Mouse (Mus musculus) liver, postnatal 0 days (tissue): Measurements from ENCODE around the gene Arl5c. TPM values are rescaled to one million over a fixed set of nuclear protein-coding genes. Genes with fewer than 3 reads are reported as not detected.

Experiments used
- ATAC-seq: fragments of 200-750 bp; cut with Nextera tagmentation; 2 replicates; pipeline ENCODE4 v1.8.0; 2017; ENCODE audit warnings: mild to moderate bottlenecking, moderate library complexity
- DNase-seq: peaks from one replicate; pipeline ENCODE4 v3.0.0-alpha.2; 2016
- H3K27ac ChIP-seq: fragments of 300-500 bp; sonication (generic); 2 replicates; pipeline ENCODE4 v1.5.1; 2014; ENCODE audit warnings: antibody characterized with exemption, moderate library complexity, mild to moderate bottlenecking, low read depth
- H3K27me3 ChIP-seq: fragments of 300-500 bp; sonication (generic); 2 replicates; pipeline ENCODE4 v1.6.1; 2014; ENCODE audit warnings: low read length, control low read depth, mixed read lengths; ENCODE audit not compliant: insufficient read depth
- H3K36me3 ChIP-seq: fragments of 300-500 bp; sonication (generic); replicated peaks from 2 replicates; pipeline ENCODE4 v1.6.1; 2014; ENCODE audit warnings: mild to moderate bottlenecking, control low read depth, low read length, moderate library complexity, mixed read lengths; ENCODE audit not compliant: insufficient read depth
- H3K4me1 ChIP-seq: fragments of 300-500 bp; sonication (generic); 2 replicates; pipeline ENCODE4 v1.6.1; 2014; ENCODE audit warnings: antibody characterized with exemption, mild to moderate bottlenecking, control low read depth; ENCODE audit not compliant: insufficient read depth
- H3K4me2 ChIP-seq: fragments of 300-500 bp; sonication (generic); 2 replicates; pipeline ENCODE4 v1.6.1; 2014; ENCODE audit warnings: low read depth, mild to moderate bottlenecking, low read length, moderate library complexity, mixed read lengths
- H3K4me3 ChIP-seq: fragments of 300-500 bp; sonication (generic); 2 replicates; pipeline ENCODE4 v1.5.1; 2014; ENCODE audit warnings: low read depth, low read length
- H3K9ac ChIP-seq: fragments of 300-500 bp; sonication (generic); replicated peaks from 2 replicates; pipeline ENCODE4 v1.6.1; 2014; ENCODE audit warnings: mild to moderate bottlenecking, moderate library complexity
- H3K9me3 ChIP-seq: fragments of 300-500 bp; sonication (generic); 2 replicates; pipeline ENCODE4 v1.6.1; 2016; ENCODE audit warnings: mild to moderate bottlenecking, control low read depth, low read length, mixed read lengths
- CTCF ChIP-seq: sonication (generic); IDR thresholded peaks from 2 replicates; pipeline ENCODE4 v1.5.1; 2016; ENCODE audit warnings: antibody characterized with exemption, low read depth
- EP300 ChIP-seq: IDR thresholded peaks from 2 replicates; pipeline ENCODE4 v1.6.1; 2016; ENCODE audit warnings: antibody characterized with exemption, low read depth, mild to moderate bottlenecking
- WGBS: fragments of 180-500 bp; shearing (Covaris S2); extraction: QIAGEN DNeasy Blood & Tissue Kit; methylation state at CpG from one replicate; pipeline ENCODE4 v1.1.7; 2014; ENCODE audit not compliant: insufficient replicate concordance; 5-methylcytosine and 5-hydroxymethylcytosine counted together
- polyA plus RNA-seq: library from polyadenylated mRNA; unstranded; fragments of >200 nt; fragmentation: Nextera tagmentation; extraction: Ambion mirVana; gene quantifications from 2 replicates; pipeline ENCODE4 v1.2.1, GENCODE M21; 2015

Gene Arl5c
- polyA plus RNA-seq, 1 experiment from 2014 or later: 10.0 TPM

DNA sequence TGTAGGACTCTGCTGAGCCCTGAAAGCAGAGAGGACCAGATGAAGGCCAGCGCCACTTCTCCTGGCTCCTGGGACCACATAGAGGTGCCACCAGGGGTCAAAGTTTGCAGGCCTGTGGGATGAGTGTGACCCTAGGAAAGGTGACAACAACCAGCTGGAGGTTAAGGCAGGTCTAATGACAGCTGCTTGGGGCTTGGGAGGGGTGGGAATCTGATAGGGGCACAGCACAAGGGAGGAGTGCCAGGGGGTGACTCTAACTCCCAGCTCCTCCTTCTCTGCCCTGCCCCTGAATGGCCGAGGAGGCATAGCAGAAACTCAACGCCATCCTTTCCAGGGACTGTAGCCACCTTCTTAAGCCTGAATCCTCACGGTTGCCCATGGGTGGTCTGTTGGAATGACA, 20.8 kb upstream of the Arl5c start:
- Histone ChIP-seq H3K9me3 (no peaks in the 10 kb centered on the region), H3K27me3 (peaks cover 8% of the 10 kb centered on the region), H3K4me3 (no peak overlapping the region), H3K4me2 (no peak overlapping the region), H3K9ac (no peak overlapping the region), H3K27ac (no peak overlapping the region), H3K4me1 (peaks cover 5% of the 10 kb centered on the region), H3K36me3 (no peaks in the 10 kb centered on the region)
- no peak for DNase-seq
- TF ChIP-seq EP300 (no peak), CTCF (no peak)
- no peak for ATAC-seq
- 72% methylated on average over 4 of the region's 4 CpGs for WGBS

- no peak overlapping the region for H3K27ac ChIP-seq
- no peak overlapping the region for H3K4me2 ChIP-seq
- H3K4me1 ChIP-seq: no peaks in the 10 kb centered on the region
- TF ChIP-seq CTCF (no peak), EP300 (no peak)
- H3K27me3 ChIP-seq: peaks cover 2% of the 10 kb centered on the region; the same call in 1 of the 2 replicates
- H3K36me3 ChIP-seq: no peaks in the 10 kb centered on the region
- ATAC-seq: no peak
- WGBS: 94% methylated on average over 5 of the region's 5 CpGs
- H3K9ac ChIP-seq: no peak overlapping the region
- no peaks in the 10 kb centered on the region for H3K9me3 ChIP-seq
- no peak overlapping the region for H3K4me3 ChIP-seq
- DNase-seq: no peak
These were observed 20.2 kb upstream of the Arl5c start for GRCm38 (mm10) chr11:98016177-98016576.

DNA sequence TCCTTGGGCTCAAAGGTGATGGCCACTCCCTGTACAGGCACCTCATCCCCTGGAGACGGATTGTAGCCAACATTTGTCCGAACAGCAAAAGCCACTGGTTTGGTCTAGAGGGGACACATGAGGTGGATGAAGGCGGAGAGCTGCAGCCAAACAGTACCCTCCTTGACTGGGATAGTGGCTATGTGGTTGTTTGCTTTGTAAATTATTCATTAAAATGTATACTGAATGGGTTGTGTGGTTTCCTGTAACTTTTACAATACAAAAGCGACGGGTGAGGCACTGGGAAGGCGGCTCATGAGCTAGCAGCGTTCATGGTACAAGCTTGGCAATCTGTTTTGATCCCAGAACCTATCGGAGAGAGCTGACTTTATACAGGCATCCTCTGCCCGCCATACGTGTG, 16.9 kb upstream of the Arl5c start:
- TF ChIP-seq EP300: no peak
- TF ChIP-seq CTCF: no peak
- Histone ChIP-seq H3K9ac (no peak overlapping the region), H3K27ac (no peak overlapping the region), H3K4me2 (no peak overlapping the region), H3K4me3 (no peak overlapping the region), H3K36me3 (no peaks in the 10 kb centered on the region), H3K27me3 (no peaks in the 10 kb centered on the region), H3K4me1 (no peaks in the 10 kb centered on the region), H3K9me3 (no peaks in the 10 kb centered on the region)
- ATAC-seq (no peak), DNase-seq (no peak)
- 76% methylated on average over 10 of the region's 10 CpGs for WGBS

DNA sequence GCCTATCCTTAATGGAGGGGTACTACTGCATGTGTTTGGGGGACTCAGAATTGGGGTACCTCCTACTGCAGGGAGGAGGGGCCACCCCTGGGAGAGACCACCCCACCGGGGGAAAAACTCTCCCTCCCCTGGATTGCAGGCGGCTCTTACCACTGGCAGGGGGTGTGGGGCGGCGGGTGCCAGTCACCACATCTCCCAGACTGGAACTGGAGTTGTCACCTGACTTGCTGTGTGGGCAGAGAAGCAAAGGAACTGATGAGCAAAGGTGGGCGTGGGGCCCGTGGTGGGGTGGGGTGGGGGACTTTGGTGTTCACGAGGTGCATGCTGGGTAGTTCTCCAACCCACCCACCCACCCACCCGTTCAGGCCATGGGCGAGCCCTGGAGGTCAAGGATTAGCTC, 15.7 kb upstream of the Arl5c start:
- H3K27me3 ChIP-seq: no peaks in the 10 kb centered on the region
- WGBS: 60% methylated on average over 8 of the region's 9 CpGs

GRCm38 (mm10) chr11:98008087-98008486, 12.1 kb upstream of the Arl5c start:
- DNase-seq: no peak
- no peak for ATAC-seq
- Histone ChIP-seq H3K27me3 (no peaks in the 10 kb centered on the region), H3K27ac (no peak overlapping the region), H3K4me1 (no peaks in the 10 kb centered on the region), H3K4me3 (no peak overlapping the region), H3K36me3 (no peaks in the 10 kb centered on the region), H3K9ac (no peak overlapping the region), H3K9me3 (no peaks in the 10 kb centered on the region), H3K4me2 (no peak overlapping the region)
- no peak for TF ChIP-seq CTCF
- no peak for TF ChIP-seq EP300
- 52% methylated on average over 11 of the region's 11 CpGs for WGBS

More for the DNA sequence above, 15.7 kb upstream of the Arl5c start:
- H3K4me2 ChIP-seq: no peak overlapping the region
- no peak overlapping the region for H3K9ac ChIP-seq
- H3K27ac ChIP-seq: no peak overlapping the region
- ATAC-seq: no peak
- H3K36me3 ChIP-seq: no peaks in the 10 kb centered on the region
- no peaks in the 10 kb centered on the region for H3K4me1 ChIP-seq
- no peak for DNase-seq
- H3K4me3 ChIP-seq: no peak overlapping the region
- TF ChIP-seq CTCF: no peak
- H3K9me3 ChIP-seq: no peaks in the 10 kb centered on the region

- DNase-seq: no peak
- Histone ChIP-seq H3K27me3 (0 out of 2 replicates have a peak, but pooled peaks cover 8% of the 10 kb centered on the region), H3K36me3 (no peaks in the 10 kb centered on the region), H3K9me3 (no peaks in the 10 kb centered on the region), H3K4me3 (no peak overlapping the region), H3K4me2 (no peak overlapping the region), H3K9ac (no peak overlapping the region), H3K27ac (no peak overlapping the region), H3K4me1 (peaks cover 9% of the 10 kb centered on the region)
- TF ChIP-seq EP300: no peak
- TF ChIP-seq CTCF: no peak
- 79% methylated on average over 10 of the region's 10 CpGs for WGBS
- ATAC-seq: no peak
These were observed 9.7 kb upstream of the Arl5c start for GRCm38 (mm10) chr11:98005686-98006085.

DNA sequence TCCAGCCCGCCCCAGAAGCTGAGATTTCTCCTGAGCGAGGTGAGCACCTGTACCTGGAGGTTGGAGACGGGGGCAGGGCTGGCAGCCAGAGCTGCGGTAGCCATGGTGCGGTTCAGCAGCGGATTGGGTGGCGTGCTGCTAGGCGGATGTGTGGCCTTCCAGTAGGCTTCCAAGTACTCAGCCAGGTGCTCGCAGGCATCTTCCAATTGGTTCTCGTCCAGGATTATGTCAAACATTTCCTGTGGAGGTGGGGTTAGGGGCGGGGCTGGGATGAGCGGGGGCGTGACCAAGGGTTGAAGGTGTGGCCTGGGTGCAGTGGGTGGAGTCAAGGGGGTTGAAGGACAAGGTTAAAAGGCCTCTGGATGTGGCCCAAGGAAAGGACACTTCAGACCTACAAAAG, 9.1 kb upstream of the Arl5c start:
- Histone ChIP-seq H3K4me1 (peaks cover 9% of the 10 kb centered on the region), H3K4me2 (no peak overlapping the region), H3K4me3 (no peak overlapping the region), H3K9ac (no peak overlapping the region), H3K27me3 (0 out of 2 replicates have a peak, but pooled peaks cover 8% of the 10 kb centered on the region), H3K36me3 (no peaks in the 10 kb centered on the region), H3K9me3 (no peaks in the 10 kb centered on the region), H3K27ac (no peak overlapping the region)
- DNase-seq: peak; percentile 64
- peak; percentile 69 for ATAC-seq
- TF ChIP-seq CTCF: no peak
- TF ChIP-seq EP300: no peak
- 54% methylated on average over 13 of the region's 13 CpGs for WGBS
